Mouse (Mus musculus) CH12.LX (cell line): ENCODE measurements around the gene Ugt1a8.

Experiments
- CHD2 ChIP-seq: IDR thresholded peaks from 2 replicates; pipeline ENCODE4 v1.6.1; 2011; ENCODE audit warnings: low read length, improper control_type of control experiment
- CTCF ChIP-seq, 2 experiments: IDR thresholded peaks in 1 of 2; conservative IDR thresholded peaks in 1 of 2; 2 replicates each; pipeline ENCODE4 v1.5.1; 2011 to 2012; ENCODE audit warnings: low read depth in 2 of 2, low read length in 2 of 2, improper control_type of control experiment in 1 of 2, inconsistent platforms in 1 of 2, mild to moderate bottlenecking in 1 of 2, moderate library complexity in 1 of 2
- E2F4 ChIP-seq: IDR thresholded peaks from 2 replicates; pipeline ENCODE4 v1.6.1; 2011; ENCODE audit warnings: low read depth, low read length, improper control_type of control experiment; ENCODE audit not compliant: insufficient replicate concordance
- EP300 ChIP-seq: IDR thresholded peaks from 2 replicates; pipeline ENCODE4 v1.6.1; 2011; ENCODE audit warnings: low read length, improper control_type of control experiment
- HCFC1 ChIP-seq: IDR thresholded peaks from 2 replicates; pipeline ENCODE4 v1.6.1; 2012; ENCODE audit warnings: low read depth, mild to moderate bottlenecking, inconsistent platforms, low read length, improper control_type of control experiment
- MAFK ChIP-seq: IDR thresholded peaks from 2 replicates; pipeline ENCODE4 v1.6.1; 2011; ENCODE audit warnings: low read length, improper control_type of control experiment; ENCODE audit not compliant: insufficient replicate concordance
- MEF2A ChIP-seq: IDR thresholded peaks from 2 replicates; pipeline ENCODE4 v1.6.1; 2014; ENCODE audit warnings: low read depth, mild to moderate bottlenecking, inconsistent platforms, low read length, improper control_type of control experiment, borderline replicate concordance
- NRF1 ChIP-seq: IDR thresholded peaks from 2 replicates; pipeline ENCODE4 v1.6.1; 2014; ENCODE audit warnings: low read depth, mild to moderate bottlenecking, inconsistent platforms, low read length, improper control_type of control experiment, moderate library complexity
- POLR2A ChIP-seq: IDR thresholded peaks from 2 replicates; pipeline ENCODE4 v1.6.1; 2011; ENCODE audit warnings: low read depth, mild to moderate bottlenecking, improper control_type of control experiment, low read length
- TCF12 ChIP-seq: IDR thresholded peaks from 2 replicates; pipeline ENCODE4 v1.6.1; 2014; ENCODE audit warnings: low read depth, mild to moderate bottlenecking, inconsistent platforms, low read length, improper control_type of control experiment
- ZNF384 ChIP-seq: IDR thresholded peaks from 2 replicates; pipeline ENCODE4 v1.6.1; 2012; ENCODE audit warnings: low read depth, low read length, improper control_type of control experiment, inconsistent platforms

DNA sequence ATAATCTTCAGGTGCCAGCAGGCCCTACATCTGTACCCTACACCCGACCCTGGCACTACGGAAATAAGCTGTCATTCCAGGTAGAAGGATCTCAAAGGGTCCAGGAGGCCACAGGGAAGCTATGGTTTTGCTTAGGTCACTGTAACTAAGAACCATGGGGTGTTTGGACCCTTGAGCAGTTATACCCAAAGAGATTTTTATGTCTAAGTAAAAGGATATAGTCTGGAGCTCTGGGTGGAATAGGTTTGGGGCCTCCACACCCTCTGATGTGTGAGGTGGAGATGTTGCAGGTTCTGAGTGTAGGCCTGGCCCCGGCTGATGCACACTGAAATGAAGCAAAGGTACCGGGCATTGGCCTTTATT is 146.6 kb downstream of the Ugt1a8 start:
- TF ChIP-seq CHD2: no peak
- no peak for TF ChIP-seq POLR2A
- TF ChIP-seq CTCF (conservative IDR thresholded peaks at IDR 0.05 in 1 of 2, IDR thresholded peaks at IDR 0.05 in 1 of 2; ENCODE audit: low read depth in 2 of 2, low read length in 2 of 2): no peak
- TF ChIP-seq E2F4: no peak
- TF ChIP-seq MAFK: no peak
- TF ChIP-seq NRF1: no peak
- TF ChIP-seq ZNF384: no peak
- TF ChIP-seq EP300: no peak
- TF ChIP-seq TCF12: no peak
- no peak for TF ChIP-seq HCFC1
- TF ChIP-seq MEF2A: no peak
